Mouse (Mus musculus) cerebellum, adult 18-20 months (tissue): ENCODE measurements around the gene Rps6kl1.
A peak's percentile ranks its signal among the peaks of the same experiment; 100 is the strongest.

Experiments
- DNase-seq, 2 experiments: peaks; one replicate each; pipeline ENCODE4 v3.0.0; 2021

Rps6kl1 gene

GRCm38 (mm10) chr12:85135513-85136470, 15.3 kb downstream of the Rps6kl1 start:
- DNase-seq, result peak; percentile 35 to 40

- no peak for DNase-seq
Observed at GRCm38 (mm10) chr12:85134043-85134794, 16.8 kb downstream of the Rps6kl1 start.

GRCm38 (mm10) chr12:85131361-85131760, 19.7 kb downstream of the Rps6kl1 start:
- DNase-seq, result no peak

GRCm38 (mm10) chr12:85129426-85129978, 21.6 kb downstream of the Rps6kl1 start:
- DNase-seq, result no peak

GRCm38 (mm10) chr12:85126986-85127603, 24.0 kb downstream of the Rps6kl1 start:
- no peak for DNase-seq

GRCm38 (mm10) chr12:85124751-85125150, 26.3 kb downstream of the Rps6kl1 start:
- no peak for DNase-seq

- DNase-seq, result no peak
Observed at GRCm38 (mm10) chr12:85123645-85124044, 27.4 kb downstream of the Rps6kl1 start.

GRCm38 (mm10) chr12:85123108-85123530, 27.9 kb downstream of the Rps6kl1 start:
- DNase-seq, result no peak

GRCm38 (mm10) chr12:85121806-85122459, 29.1 kb downstream of the Rps6kl1 start:
- DNase-seq, result no peak

- DNase-seq, result no peak
Observed at GRCm38 (mm10) chr12:85115678-85116077, 35.4 kb downstream of the Rps6kl1 start.

- no peak for DNase-seq
Observed at GRCm38 (mm10) chr12:85113917-85114316, 37.1 kb downstream of the Rps6kl1 start.

GRCm38 (mm10) chr12:85113337-85113736, 37.7 kb downstream of the Rps6kl1 start:
- no peak for DNase-seq

- no peak for DNase-seq
Observed at GRCm38 (mm10) chr12:85112550-85113251, 38.4 kb downstream of the Rps6kl1 start.

- peak; percentile 87 to 94 for DNase-seq
Observed at GRCm38 (mm10) chr12:85110698-85111592, 40.1 kb downstream of the Rps6kl1 start, which contains the start of the genes Prox2 and Dlst. Gene Prox2 (minus strand): TSS chr12:85110759. Gene Dlst (plus strand): TSS chr12:85110833.

- peak in 1 of 2 experiments; percentile 6 for DNase-seq
Observed at GRCm38 (mm10) chr12:85110011-85110697, 40.9 kb downstream of the Rps6kl1 start.

GRCm38 (mm10) chr12:85109426-85109825, 41.6 kb downstream of the Rps6kl1 start:
- DNase-seq, result no peak

- DNase-seq, result no peak
Observed at GRCm38 (mm10) chr12:85108643-85109042, 42.4 kb downstream of the Rps6kl1 start.

GRCm38 (mm10) chr12:85106292-85106691, 44.8 kb downstream of the Rps6kl1 start:
- no peak for DNase-seq

- DNase-seq, result no peak
Observed at GRCm38 (mm10) chr12:85104789-85105188, 46.3 kb downstream of the Rps6kl1 start.

- no peak for DNase-seq
Observed at GRCm38 (mm10) chr12:85103096-85103495, 48.0 kb downstream of the Rps6kl1 start.
